Mouse (Mus musculus): ENCODE data around the gene Keg1.
"Not testable (repeated sequence)": the region's sequence is repeated elsewhere in the genome, so short reads cannot be mapped to it uniquely, and the experiment has no call there.

Keg1 gene

DNA sequence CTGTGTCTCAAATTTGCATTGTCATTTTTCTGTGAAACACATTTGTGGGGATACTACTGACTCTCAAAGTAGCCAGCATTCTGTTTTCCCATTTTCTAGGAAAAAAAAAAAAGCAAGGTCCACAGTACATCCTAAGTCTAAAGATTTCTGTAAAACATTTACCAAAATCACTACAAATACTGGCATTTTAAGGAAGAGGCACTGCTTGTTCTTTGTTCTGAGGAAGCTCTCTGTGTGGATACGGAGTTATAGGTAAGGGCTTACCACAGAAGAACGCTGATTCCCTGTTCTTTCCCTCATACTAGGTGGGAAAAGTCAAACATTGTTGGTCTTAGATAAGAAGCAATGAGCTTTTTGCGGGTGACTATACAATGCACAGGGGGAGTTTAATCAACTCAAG, at the start of gene Keg1:
Gene Keg1 (plus strand): TSS at position 197 of the 400 bp plus-strand sequence.
- DNase-seq (ENCODE audit: inconsistent age in 2 of 2, low spot score in 1 of 2), result no peak

DNA sequence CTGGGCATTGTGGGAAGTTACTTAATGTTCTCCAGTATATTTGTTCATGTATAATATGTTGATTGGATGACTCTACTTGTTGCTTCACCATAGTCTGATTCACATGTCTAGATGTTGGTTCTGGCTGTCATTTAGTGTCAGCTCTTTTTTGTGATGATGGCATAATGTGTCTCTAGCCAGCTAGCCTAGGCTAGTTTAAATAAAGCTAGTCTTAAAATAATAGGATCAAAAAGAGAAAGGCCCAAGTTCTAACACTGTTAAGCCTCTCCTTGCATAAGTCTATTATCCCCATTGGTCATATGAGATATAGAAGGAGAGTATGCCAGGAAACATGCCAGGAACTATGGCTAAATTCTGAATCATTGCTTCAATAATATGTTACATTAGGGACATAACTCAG, 46.1 kb upstream of the Keg1 start:
- DNase-seq (ENCODE audit: inconsistent age in 2 of 2, low spot score in 1 of 2), result no peak

DNA sequence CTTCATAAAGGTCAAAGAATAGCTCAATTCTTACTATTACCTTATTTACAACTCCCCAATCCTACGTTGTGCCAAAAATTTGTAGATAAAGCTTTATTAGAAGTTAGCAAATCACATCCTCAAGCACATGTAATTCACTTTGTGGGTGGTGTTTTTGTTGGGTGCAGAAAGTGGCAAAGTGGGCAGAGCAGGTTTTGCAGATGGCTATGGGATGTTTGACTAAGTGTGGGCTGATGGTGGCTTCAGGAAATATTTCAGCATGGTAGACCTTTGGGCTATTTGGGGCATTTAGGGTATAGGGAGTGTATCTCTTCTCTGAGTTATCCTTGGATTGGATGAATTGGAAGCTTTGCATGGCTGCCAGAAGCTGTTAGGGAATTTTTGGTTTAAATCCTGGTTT, 29.4 kb upstream of the Keg1 start:
- DNase-seq (ENCODE audit: inconsistent age in 2 of 2, low spot score in 1 of 2), result no peak

DNA sequence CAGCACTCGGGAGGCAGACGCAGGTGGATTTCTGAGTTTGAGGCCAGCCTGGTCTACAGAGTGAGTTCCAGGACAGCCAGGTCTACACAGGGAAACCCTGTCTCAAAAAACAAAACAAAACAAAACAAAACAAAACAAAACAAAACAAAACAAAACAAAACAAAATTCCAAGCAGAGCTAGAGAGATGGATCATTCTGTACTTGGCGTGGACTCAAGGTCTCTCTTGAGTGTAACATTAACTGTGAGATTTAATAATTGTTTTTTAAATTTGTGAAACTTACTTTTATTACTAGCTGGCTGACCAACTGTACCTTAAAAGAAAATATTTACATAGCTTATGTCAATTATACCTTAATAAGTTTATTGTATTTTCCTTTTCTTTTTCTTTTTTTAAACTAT, 27.0 kb upstream of the Keg1 start:
- not testable (repeated sequence) for DNase-seq (ENCODE audit: inconsistent age in 2 of 2, low spot score in 1 of 2)

DNA sequence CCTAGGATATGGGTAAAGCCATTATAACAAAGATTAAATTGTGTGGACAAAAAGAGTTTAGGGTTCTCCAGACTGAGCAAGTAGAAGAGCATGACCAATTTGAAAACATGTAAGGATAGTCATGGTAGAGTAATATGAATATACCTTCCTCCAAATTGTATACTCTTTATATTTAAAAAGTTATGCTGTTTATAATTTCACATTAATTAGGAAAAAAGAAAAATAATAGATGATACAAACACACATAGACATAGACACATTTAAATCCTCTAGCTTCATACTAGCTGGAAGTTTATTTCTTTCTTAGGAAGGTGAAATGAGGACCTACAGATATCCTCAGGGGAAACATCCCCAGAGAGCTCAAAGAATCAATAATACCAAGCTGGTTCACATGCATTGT, 25.4 kb upstream of the Keg1 start, which contains the start of gene Olfr1442:
Gene Olfr1442 (plus strand): TSS at position 301 of the 400 bp plus-strand sequence.
- DNase-seq (ENCODE audit: inconsistent age in 2 of 2, low spot score in 1 of 2), result no peak

DNA sequence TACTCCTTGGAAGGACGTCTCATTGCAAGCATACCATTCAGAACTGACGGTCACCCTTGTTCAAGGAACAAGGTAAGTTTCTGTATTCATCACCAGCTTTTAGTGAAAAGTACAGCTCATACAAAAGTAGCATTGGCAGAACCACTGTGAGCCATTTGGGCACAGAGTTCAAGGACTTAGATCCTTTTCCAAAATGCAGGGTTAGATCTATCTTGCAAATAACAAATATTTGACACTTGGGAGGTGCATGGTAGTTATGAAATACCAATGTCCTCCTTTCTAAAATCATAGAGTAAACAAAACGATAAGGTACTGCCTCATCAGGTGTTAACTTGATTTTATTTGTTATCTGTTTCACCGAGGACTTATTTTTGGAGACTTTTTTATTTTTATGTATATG, 24.5 kb upstream of the Keg1 start:
- no peak for DNase-seq (ENCODE audit: inconsistent age in 2 of 2, low spot score in 1 of 2)

DNA sequence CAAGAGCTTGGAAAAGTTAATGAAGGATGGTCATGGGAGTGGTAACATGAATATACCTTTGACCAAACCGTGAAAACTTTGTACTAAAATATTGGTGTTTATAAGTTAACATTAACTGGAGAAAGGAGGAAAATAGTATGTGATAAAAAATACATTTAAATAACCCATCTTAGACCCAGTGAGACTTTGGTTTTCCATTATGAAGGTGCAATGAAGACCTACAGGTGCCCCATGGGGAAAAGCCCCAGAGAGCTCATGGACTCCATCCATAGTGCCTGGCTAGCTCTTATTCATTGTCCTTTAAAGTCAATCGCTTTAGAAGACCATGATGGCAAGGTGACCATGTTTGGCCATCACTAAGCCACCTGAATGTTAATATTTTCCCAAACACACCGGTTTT, 17.8 kb upstream of the Keg1 start, which contains the start of gene Olfr1443:
Gene Olfr1443 (plus strand): TSS at position 301 of the 400 bp plus-strand sequence.
- no peak for DNase-seq (ENCODE audit: inconsistent age in 2 of 2, low spot score in 1 of 2)

DNA sequence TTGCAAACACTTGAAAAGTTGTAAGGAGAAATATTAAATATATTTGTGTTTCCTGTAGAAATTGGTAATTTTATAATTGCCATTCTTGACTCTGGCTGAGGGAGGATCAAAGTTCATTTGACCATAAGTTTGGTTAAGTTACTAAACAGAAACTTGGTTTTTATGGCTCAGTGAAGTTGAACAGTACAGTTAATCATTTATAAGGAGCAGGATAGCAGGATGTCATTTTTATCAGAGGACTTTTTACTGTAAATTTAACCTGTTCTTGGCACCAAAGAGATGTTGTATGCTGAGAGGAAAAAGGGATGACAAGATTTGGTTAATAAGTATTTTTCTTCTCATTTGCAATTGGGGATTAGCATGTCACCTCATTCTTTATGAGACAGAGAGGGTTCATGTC, 10.9 kb upstream of the Keg1 start:
- DNase-seq (ENCODE audit: inconsistent age in 2 of 2, low spot score in 1 of 2), result no peak

DNA sequence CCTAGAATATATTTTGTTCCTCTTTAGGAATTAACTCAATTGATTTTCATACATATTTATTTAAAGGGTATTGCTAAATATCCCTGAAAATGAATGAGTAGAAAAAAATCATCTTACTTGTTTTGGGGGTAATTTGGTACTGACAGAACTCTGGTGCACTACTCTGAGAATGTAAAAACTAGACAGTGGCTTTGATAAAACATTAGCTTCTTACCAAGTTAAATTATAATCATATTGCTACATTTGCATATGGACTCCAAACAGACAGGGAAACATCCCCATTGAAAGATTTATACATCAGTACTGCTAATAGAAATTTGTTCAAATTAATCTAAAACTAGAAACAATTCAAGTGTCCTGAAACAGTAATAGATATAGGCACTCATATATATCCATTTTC, 10.4 kb upstream of the Keg1 start:
- DNase-seq (ENCODE audit: inconsistent age in 2 of 2, low spot score in 1 of 2), result no peak

DNA sequence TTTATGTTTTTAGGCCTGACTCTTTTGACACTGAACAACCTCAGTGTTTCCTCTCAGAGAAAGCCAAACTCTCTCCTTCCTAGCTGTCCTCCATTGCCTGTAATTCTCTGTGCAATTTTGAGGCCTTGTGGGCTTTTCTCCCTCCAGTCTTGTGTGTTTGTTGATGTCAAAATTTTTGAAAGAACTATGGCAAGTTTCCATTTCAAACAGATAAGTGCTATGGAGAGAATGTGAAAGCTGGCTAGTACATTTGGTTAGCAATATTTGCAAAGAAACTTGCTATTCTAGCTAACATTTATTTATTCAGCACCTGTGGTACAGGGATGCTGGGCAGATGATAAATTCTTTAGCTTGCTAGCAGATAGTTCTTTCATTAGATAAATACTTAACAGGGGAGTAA, 635 bp downstream of the Keg1 start:
- no peak for DNase-seq (ENCODE audit: inconsistent age in 2 of 2, low spot score in 1 of 2)

DNA sequence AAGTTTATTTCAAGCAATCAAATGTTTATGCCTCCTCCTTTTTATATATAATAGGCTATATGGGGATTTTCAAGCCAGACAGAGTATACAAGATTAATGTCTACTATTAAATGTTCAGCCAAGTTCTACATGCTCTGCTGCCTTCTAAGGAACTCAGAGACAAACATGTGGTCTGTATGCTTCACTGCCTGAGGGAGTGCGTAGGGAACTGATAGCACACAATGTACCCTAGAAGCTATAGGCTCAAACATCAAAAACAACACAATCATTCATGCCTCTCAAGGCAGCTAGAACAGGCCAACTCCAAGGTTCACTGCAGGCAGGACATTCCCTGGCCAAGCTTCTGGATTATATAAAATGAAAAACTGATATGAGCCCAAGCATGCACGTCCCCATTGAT, 12.9 kb downstream of the Keg1 start:
- no peak for DNase-seq (ENCODE audit: inconsistent age in 2 of 2, low spot score in 1 of 2)

DNA sequence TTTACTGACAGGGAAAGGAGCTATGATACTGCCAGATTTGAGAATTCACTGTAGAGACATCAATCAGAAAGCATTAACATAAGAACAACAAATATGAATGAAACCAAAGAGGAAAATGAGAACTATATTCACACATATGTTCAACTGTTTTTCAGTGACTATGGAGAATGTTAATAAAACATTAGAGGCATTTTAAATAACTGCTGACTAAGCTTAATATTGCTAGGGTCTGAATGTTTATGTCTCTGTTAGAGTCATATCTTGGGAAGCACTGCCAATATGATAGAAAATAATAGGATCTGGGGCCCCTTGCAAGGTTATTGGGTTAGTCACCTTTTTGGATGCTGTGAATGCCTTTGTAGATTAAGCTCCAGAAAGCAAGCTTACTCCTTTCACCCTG, 13.4 kb downstream of the Keg1 start:
- no peak for DNase-seq (ENCODE audit: inconsistent age in 2 of 2, low spot score in 1 of 2)

DNA sequence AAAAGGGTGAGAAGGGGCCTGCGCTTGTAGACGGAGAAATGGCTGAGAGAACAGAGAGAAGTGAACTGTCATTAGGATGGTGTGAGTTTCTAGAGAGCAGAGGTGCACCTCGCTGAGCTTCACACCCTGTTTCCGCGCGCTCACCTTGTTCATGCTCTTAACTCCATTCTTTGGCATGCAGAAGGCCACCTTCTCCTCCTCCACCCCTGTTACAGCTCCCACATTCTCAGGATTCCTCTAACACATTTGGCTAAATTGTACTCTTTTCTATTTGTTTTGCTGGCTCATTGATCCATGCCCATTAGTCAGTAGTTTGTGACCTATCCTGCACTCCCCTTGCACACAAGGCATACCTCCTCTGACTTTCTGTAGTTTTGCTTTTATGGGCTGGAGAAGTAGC, 23.6 kb downstream of the Keg1 start:
- no peak for DNase-seq (ENCODE audit: inconsistent age in 2 of 2, low spot score in 1 of 2)

DNA sequence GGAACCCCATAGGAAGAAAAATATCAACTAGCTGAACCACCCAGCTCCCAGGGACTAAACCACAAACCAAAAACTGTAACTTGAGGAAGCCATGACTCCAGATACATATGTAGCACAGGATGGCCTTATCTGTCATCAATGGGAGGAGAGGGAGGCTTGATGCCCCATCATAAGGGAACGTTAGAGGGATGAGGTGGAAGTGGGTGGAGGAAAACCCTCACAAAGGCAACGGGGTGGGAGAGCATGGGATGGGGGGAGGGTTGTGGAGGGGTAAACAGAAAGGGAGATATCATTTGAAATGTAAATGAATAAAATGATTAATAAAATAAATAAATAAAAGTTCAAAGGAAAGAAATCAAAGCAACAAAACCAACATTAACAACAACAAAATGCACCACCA, 24.9 kb downstream of the Keg1 start:
- DNase-seq (ENCODE audit: inconsistent age in 2 of 2, low spot score in 1 of 2), result no peak

DNA sequence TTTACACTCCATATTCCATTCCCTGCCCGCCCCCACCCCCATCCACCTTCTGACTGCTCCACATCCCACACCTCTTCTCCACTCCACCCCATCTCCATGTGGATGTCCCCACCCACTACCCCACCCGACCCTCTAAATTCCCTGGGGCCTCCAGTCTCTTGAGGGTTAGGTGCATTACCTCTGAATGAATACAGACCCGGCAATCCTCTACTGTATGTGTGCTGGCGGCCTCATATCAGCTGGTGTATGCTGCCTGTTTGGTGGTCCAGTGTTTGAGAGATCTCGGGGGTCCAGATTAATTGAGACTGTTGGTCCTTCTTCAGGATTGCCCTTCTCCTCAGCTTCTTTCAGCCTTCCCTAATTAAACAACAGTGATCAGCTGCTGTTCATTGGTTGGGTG, 25.3 kb downstream of the Keg1 start:
- DNase-seq (ENCODE audit: inconsistent age in 2 of 2, low spot score in 1 of 2), result not testable (repeated sequence)

DNA sequence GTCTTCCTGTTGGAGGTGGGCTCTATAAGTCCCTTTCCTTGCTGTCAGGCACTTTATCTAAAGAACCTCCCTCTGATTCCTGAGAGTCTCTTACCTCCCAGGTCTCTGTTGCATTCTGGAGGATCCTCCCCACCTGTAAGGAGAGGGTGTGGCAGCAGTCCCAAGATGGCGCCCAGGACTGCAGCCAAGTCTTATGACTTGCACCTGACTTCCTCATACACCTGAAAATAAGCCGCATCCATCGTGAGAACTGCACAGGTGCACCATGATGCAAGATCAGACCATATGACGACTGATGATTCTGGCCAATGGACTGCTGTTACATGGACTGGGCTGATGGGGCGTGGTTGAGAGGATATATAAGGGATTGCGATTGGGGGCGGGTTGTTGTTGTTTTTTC, 26.0 kb downstream of the Keg1 start:
- not testable (repeated sequence) for DNase-seq (ENCODE audit: inconsistent age in 2 of 2, low spot score in 1 of 2)

DNA sequence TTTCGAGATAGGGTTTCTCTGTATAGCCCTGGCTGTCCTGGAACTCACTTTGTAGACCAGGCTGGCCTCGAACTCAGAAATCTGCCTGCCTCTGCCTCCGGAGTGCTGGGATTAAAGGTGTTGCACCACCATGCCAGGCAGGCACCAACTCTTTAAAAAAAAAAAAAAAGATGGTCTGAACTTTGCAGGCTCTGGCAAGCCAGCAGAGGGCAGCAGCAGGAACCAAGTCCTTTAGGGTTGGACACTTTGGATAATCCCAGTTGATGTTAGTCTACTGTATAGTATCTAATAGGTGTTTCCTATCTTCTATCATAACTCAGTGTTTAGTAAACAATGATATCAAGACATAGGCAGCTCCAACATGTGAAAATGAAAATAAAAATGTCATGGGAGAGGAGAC, 26.7 kb downstream of the Keg1 start:
- peak; percentile 46 to 72 for DNase-seq (ENCODE audit: inconsistent age in 2 of 2, low spot score in 1 of 2)

DNA sequence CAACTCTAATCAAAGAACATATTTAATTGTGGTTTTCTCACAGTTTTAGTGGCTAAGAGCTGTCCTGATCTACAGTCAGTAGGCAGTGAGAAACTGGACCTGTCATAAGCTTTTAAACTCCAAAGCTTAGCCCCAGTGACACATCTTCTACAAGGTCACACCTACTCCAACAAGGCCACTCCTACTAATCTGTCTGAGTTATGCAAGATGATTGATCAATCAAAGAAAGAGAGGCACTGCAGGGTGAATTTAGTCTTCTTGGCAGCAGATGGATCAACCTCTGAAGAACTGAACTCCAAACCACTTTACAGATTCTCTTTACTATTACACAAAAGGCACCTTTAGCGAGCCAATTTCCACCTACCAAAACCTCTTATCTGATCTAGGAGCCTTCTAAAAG, 30.3 kb downstream of the Keg1 start:
- peak; percentile 5 to 56 for DNase-seq (ENCODE audit: inconsistent age in 2 of 2, low spot score in 1 of 2)

DNA sequence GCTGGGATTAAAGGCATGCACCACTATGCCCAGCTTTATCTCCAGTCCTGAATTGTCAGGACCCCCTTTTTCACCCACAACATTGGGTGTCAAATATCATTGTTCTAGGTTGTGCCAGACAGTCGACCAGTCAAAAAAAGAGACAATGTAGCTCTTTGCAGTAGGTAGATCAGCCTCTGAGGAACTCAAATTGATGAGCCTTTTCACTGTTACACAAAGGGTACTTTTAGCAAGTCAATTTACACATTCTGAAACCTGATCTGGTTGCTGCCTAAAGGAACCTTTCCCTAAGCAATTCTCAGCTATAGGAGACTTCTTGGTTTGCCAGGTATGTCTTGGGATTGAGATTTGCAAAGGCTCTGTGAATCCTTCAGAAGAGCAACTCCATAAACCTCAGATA, 35.5 kb downstream of the Keg1 start:
- DNase-seq (ENCODE audit: inconsistent age in 2 of 2, low spot score in 1 of 2), result no peak

DNA sequence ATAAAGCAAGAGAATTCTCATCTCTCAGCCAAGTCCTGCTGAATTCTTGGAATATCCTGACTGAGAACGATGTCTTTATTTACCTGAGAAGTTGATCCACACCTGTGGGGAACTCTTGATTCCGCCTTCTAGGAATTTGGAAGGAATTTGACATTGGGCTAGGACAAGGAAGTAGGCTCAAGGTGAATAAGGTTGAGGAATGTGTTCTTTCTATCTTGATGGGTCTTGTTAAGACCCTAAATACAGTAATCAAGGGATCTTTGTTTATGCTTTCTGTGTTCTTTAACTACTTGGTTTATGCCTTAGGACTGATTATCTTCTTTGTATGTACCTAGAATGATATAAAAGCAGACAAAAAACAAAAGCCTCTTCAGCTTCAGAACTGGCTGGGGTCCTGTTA, 36.4 kb downstream of the Keg1 start:
- DNase-seq (ENCODE audit: inconsistent age in 2 of 2, low spot score in 1 of 2), result no peak

DNA sequence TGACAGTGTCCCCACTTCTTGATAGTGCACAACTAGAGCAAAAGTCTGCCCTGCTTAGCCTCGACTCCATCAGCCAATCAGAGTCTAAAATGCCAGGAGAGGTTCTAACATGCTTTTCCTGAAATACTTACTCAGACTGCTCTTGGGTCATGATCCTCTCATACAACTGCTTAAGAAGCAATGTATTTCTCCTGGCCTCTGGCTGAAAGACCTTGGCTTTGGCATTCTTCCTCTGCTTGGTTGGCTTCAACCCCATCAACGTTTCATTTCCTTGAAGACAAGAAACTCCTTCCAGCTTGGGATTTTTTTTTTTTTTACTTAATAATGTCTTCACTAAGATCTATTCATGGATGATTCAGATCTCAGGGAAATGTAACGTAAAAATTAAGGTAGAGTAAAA, 60.7 kb downstream of the Keg1 start:
- DNase-seq (ENCODE audit: inconsistent age in 2 of 2, low spot score in 1 of 2), result no peak

DNA sequence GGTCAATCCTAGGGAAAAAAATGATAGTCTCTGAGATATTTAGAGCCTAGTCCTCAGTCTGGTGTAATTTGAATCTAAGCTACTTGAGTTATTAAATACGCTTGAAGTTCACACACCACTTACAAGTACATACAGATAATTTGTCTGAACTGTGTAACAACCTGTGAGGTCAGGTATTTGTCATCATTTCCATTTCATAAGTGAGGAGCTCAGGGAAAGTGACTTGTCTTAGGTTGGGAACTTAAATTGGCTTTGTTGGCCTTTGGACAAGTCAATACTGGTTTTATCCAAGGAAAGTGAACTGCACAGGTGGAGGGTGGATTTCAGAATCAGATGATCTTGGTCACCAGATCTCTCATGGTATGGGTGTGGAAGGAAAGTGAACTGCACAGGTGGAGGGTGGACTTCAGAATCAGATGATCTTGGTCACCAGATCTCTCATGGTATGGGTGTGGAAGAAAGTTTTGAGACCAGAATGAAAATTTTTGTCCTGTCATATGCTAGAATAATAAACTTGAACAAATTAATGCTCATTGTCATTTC, 63.4 kb downstream of the Keg1 start:
- DNase-seq (ENCODE audit: inconsistent age in 2 of 2, low spot score in 1 of 2), result no peak

DNA sequence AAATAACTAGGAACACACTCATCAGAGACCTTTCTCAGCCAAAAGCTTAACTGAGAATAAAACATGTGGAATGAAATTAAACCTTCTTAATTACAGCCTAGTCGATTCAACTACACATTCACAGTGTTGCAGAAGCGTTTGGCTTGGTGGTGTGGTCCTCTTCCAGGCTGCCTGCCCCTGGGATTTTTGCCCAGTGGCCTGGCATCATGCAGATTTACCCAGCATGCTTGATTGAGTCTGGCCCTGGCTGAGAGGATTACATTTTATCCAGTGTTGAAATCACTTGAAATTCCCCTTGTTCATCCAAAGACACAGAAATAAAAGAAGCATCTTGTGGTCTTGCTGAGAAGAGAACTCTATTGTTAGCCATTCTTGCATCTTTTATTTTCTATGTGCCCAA, 64.1 kb downstream of the Keg1 start:
- peak in 1 of 2 experiments; percentile 71 for DNase-seq (ENCODE audit: inconsistent age in 2 of 2, low spot score in 1 of 2)

Measured in adrenal gland, adult (tissue).